Mouse (Mus musculus) T-cell, adult 2 months (primary cell): Measurements from ENCODE around the gene Lats2.

Experiments used
- DNase-seq: peaks from one replicate; pipeline ENCODE4 v3.0.0; 2022; ENCODE audit warnings: low spot score

The Lats2 gene

GRCm38 (mm10) chr14:57737089-57737488, 21.1 kb downstream of the Lats2 start:
- DNase-seq: no peak

- no peak for DNase-seq
Observed at GRCm38 (mm10) chr14:57736141-57736540, 22.0 kb downstream of the Lats2 start.

- DNase-seq: no peak
Observed at GRCm38 (mm10) chr14:57732668-57733293, 25.4 kb downstream of the Lats2 start.

- DNase-seq: peak; percentile 8
Observed at GRCm38 (mm10) chr14:57730527-57730926, 27.7 kb downstream of the Lats2 start.

GRCm38 (mm10) chr14:57729975-57730499, 28.2 kb downstream of the Lats2 start:
- peak; percentile 28 for DNase-seq

- no peak for DNase-seq
Observed at GRCm38 (mm10) chr14:57729364-57729763, 28.8 kb downstream of the Lats2 start.

GRCm38 (mm10) chr14:57726172-57726571, 32.0 kb downstream of the Lats2 start:
- DNase-seq: peak; percentile 20

- no peak for DNase-seq
Observed at GRCm38 (mm10) chr14:57724473-57724872, 33.7 kb downstream of the Lats2 start.

- no peak for DNase-seq
Observed at GRCm38 (mm10) chr14:57718245-57718644, 39.9 kb downstream of the Lats2 start.

GRCm38 (mm10) chr14:57716601-57717245, 41.5 kb downstream of the Lats2 start:
- no peak for DNase-seq

GRCm38 (mm10) chr14:57712884-57713283, 45.3 kb downstream of the Lats2 start:
- peak; percentile 44 for DNase-seq

- DNase-seq: no peak
Observed at GRCm38 (mm10) chr14:57711059-57711458, 47.1 kb downstream of the Lats2 start.

- no peak for DNase-seq
Observed at GRCm38 (mm10) chr14:57709171-57709570, 49.0 kb downstream of the Lats2 start.

- DNase-seq: no peak
Observed at GRCm38 (mm10) chr14:57708580-57708979, 49.6 kb downstream of the Lats2 start.

- DNase-seq: no peak
Observed at GRCm38 (mm10) chr14:57707100-57707893, 50.9 kb downstream of the Lats2 start.

- DNase-seq: no peak
Observed at GRCm38 (mm10) chr14:57706760-57707099, 51.5 kb downstream of the Lats2 start.

- no peak for DNase-seq
Observed at GRCm38 (mm10) chr14:57705759-57706158, 52.4 kb downstream of the Lats2 start.

GRCm38 (mm10) chr14:57705075-57705474, 53.1 kb downstream of the Lats2 start:
- DNase-seq: no peak

- DNase-seq: no peak
Observed at GRCm38 (mm10) chr14:57701915-57702477, 56.2 kb downstream of the Lats2 start.

- DNase-seq: no peak
Observed at GRCm38 (mm10) chr14:57699461-57699970, 58.7 kb downstream of the Lats2 start.

GRCm38 (mm10) chr14:57699016-57699415, 59.2 kb downstream of the Lats2 start:
- no peak for DNase-seq

- DNase-seq: no peak
Observed at GRCm38 (mm10) chr14:57696066-57696465, 62.1 kb downstream of the Lats2 start.
